Mouse (Mus musculus) stomach, postnatal 0 days (tissue): ENCODE data around the gene C1ra. TPM values are rescaled to one million over a fixed set of nuclear protein-coding genes. Genes with fewer than 3 reads are reported as not detected.
"Not testable (repeated sequence)": the region's sequence is repeated elsewhere in the genome, so short reads cannot be mapped to it uniquely, and the experiment has no call there.

ENCODE experiments used
- ATAC-seq: fragments of 200-750 bp; cut with Nextera tagmentation; 2 replicates; pipeline ENCODE4 v1.8.0; 2017; ENCODE audit not compliant: low FRiP score, low TSS enrichment
- DNase-seq: peaks from one replicate; pipeline ENCODE4 v3.0.0-alpha.2; 2016; ENCODE audit warnings: low spot score
- H3K27ac ChIP-seq: fragments of 300-500 bp; sonication (generic); replicated peaks from 2 replicates; pipeline ENCODE4 v1.5.1; 2014; ENCODE audit warnings: mild to moderate bottlenecking, control low read depth
- H3K27me3 ChIP-seq: fragments of 300-500 bp; sonication (generic); 2 replicates; pipeline ENCODE4 v1.6.1; 2014; ENCODE audit warnings: low read length; ENCODE audit not compliant: control insufficient read depth, insufficient read depth
- H3K36me3 ChIP-seq: fragments of 300-500 bp; sonication (generic); 2 replicates; pipeline ENCODE4 v1.6.1; 2014; ENCODE audit warnings: low read length, mixed read lengths; ENCODE audit not compliant: control insufficient read depth, insufficient read depth
- H3K4me1 ChIP-seq: fragments of 300-500 bp; sonication (generic); replicated peaks from 2 replicates; pipeline ENCODE4 v1.6.1; 2014; ENCODE audit warnings: antibody characterized with exemption; ENCODE audit not compliant: control insufficient read depth, insufficient read depth
- H3K4me2 ChIP-seq: fragments of 300-500 bp; sonication (generic); replicated peaks from 2 replicates; pipeline ENCODE4 v1.6.1; 2014; ENCODE audit warnings: low read depth, mild to moderate bottlenecking, control low read depth, moderate library complexity
- H3K4me3 ChIP-seq: fragments of 300-500 bp; sonication (generic); 2 replicates; pipeline ENCODE4 v1.5.1; 2014; ENCODE audit warnings: low read depth, low read length, control low read depth
- H3K9ac ChIP-seq: fragments of 300-500 bp; sonication (generic); 2 replicates; pipeline ENCODE4 v1.6.1; 2014; ENCODE audit warnings: mild to moderate bottlenecking, low read length, control low read depth, mixed read lengths
- H3K9me3 ChIP-seq: fragments of 300-500 bp; sonication (generic); 2 replicates; pipeline ENCODE4 v1.6.1; 2016; ENCODE audit warnings: low read length; ENCODE audit not compliant: control insufficient read depth
- CTCF ChIP-seq: IDR thresholded peaks from 2 replicates; pipeline ENCODE4 v1.5.1; 2016; ENCODE audit warnings: antibody characterized with exemption, low read depth, mild to moderate bottlenecking, moderate library complexity
- EP300 ChIP-seq: optimal IDR thresholded peaks from 2 replicates; pipeline ENCODE3; 2016; ENCODE audit warnings: antibody characterized with exemption
- WGBS: fragments of 180-500 bp; shearing (Covaris S2); extraction: QIAGEN DNeasy Blood & Tissue Kit; methylation state at CpG from one replicate; pipeline ENCODE4 v1.1.7; 2014; 5-methylcytosine and 5-hydroxymethylcytosine counted together
- polyA plus RNA-seq: library from polyadenylated mRNA; unstranded; fragments of >200 nt; fragmentation: Nextera tagmentation; extraction: Ambion mirVana; gene quantifications from 2 replicates; pipeline ENCODE4 v1.2.1, GENCODE M21; 2015

Gene C1ra
- polyA plus RNA-seq, 1 experiment from 2014 or later, result 15.0 TPM

DNA sequence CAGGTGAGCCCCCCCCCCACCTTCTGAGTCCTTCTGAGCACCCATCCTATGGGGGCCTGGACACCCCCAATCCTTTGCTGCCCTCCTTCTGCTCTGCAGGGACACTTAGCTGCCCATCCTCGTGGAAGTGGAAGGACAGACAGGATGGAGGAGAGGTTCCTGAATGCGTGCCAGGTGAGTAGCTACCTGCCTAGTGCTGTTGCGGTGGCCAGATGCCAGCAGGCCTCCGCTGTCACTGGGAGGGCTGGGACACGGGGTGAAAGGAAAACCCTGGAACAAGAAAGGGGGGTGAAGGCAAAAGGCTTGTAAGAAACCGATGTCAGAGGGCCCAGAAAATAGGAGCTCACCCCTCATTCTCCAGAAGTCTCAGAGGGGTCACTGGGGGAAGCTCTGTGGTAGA lies 5.2 kb upstream of the C1ra start:
- Histone ChIP-seq H3K4me3 (no peak overlapping the region), H3K27me3 (no peaks in the 10 kb centered on the region), H3K9me3 (no peaks in the 10 kb centered on the region), H3K4me1 (no peaks in the 10 kb centered on the region), H3K27ac (no peak overlapping the region), H3K9ac (no peak overlapping the region), H3K4me2 (no peak overlapping the region), H3K36me3 (no peaks in the 10 kb centered on the region)
- no peak for TF ChIP-seq CTCF
- no peak for TF ChIP-seq EP300
- ATAC-seq (no peak), DNase-seq (no peak)
- 74% methylated on average over 6 of the region's 6 CpGs for WGBS

DNA sequence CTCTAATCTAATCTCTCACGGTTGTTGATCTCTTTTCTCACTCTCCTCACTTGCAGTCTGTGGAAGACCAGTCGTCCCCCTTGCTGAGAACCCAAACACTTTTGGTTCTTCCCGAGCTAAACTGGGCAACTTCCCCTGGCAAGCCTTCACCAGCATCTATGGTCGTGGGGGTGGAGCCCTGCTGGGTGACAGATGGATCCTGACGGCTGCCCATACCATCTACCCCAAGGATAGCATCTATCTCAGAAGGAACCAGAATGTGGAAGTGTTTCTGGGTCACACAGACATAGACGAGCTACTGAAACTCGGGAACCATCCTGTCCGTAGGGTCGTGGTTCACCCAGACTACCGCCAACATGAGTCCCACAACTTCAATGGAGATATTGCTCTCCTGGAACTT lies 3.9 kb upstream of the C1ra start:
- Histone ChIP-seq H3K36me3 (no peaks in the 10 kb centered on the region), H3K27ac (no peak overlapping the region), H3K4me1 (no peaks in the 10 kb centered on the region), H3K4me2 (no peak overlapping the region), H3K4me3 (no peak overlapping the region), H3K27me3 (no peaks in the 10 kb centered on the region), H3K9me3 (no peaks in the 10 kb centered on the region), H3K9ac (no peak overlapping the region)
- TF ChIP-seq CTCF (no peak), EP300 (no peak)
- WGBS, result 75% methylated on average over 10 of the region's 10 CpGs
- ATAC-seq (no peak), DNase-seq (no peak)

DNA sequence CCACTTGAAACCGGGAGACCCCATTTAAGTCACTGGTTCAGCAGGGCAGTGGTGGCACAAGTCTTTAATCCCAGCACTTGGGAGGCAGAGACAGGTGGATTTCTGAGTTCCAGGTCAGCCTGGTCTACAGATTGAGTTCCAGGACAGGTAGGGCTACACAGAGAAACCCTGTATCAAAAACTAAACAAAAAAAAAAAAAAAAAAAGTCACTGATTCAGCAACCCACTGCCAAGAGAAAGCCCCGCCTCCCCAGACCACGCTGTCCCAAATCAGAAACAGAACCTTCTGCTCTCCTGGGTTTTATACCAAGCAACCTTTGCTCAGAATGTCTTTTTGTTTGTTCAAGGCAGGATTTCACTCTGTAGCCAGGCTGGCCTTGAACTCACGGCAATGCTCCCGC lies 3.0 kb upstream of the C1ra start:
- H3K4me3 ChIP-seq, DNase-seq, H3K4me1 ChIP-seq, H3K9ac ChIP-seq, H3K9me3 ChIP-seq, ATAC-seq, H3K27me3 ChIP-seq, H3K4me2 ChIP-seq, H3K36me3 ChIP-seq, H3K27ac ChIP-seq: not testable (repeated sequence)
- WGBS, result 83% methylated on average over 5 of the region's 5 CpGs

DNA sequence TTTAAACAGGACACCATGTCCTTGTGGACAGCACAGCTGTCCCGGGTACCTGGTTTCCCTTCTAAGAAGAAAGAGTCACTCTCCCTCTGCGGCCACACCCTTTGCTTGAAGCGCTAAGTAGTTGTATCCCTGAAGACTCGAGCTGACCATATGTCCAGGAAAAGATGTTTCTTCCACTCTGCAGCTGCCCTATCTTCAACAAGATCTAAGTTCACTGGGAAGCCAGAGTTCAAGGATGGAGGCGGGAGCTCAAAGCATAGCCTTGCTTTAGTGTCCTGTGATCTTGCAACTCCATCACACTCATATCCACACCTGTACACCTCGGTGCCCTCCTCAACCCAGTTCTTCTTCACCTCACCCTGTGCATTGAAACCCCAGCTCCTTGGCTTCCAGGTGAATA lies 269 bp upstream of the C1ra start:
- Histone ChIP-seq H3K36me3 (no peaks in the 10 kb centered on the region), H3K27me3 (no peaks in the 10 kb centered on the region), H3K4me3 (no peak overlapping the region), H3K4me2 (no peak overlapping the region), H3K27ac (no peak overlapping the region), H3K9ac (no peak overlapping the region), H3K9me3 (no peaks in the 10 kb centered on the region), H3K4me1 (no peaks in the 10 kb centered on the region)
- TF ChIP-seq EP300 (no peak), CTCF (no peak)
- ATAC-seq (no peak), DNase-seq (no peak)
- 50% methylated on average over 6 of the region's 6 CpGs for WGBS

DNA sequence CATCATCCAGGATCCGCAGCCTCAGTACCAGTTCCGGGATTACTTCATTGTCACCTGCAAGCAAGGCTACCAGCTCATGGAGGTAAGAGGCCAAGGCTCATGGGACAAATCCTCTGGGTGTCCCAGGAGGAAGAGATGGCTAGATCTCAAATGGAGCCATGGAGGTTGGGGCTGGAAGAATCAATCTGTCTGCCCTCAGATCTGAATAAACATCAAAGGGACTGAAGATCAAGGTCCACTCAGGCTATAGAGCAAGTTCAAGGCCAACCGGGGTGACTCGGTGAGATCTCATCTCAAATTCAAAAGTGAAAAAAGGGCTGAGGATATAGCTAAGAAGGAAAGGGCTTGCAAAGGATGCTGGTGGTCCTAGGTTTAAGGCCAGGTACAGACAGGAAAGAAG lies 5.5 kb downstream of the C1ra start:
- not testable (repeated sequence) for H3K9ac ChIP-seq, H3K4me2 ChIP-seq, H3K4me3 ChIP-seq, H3K9me3 ChIP-seq, DNase-seq, H3K27ac ChIP-seq, H3K36me3 ChIP-seq, H3K4me1 ChIP-seq, H3K27me3 ChIP-seq, ATAC-seq
- 90% methylated on average over 2 of the region's 4 CpGs for WGBS

DNA sequence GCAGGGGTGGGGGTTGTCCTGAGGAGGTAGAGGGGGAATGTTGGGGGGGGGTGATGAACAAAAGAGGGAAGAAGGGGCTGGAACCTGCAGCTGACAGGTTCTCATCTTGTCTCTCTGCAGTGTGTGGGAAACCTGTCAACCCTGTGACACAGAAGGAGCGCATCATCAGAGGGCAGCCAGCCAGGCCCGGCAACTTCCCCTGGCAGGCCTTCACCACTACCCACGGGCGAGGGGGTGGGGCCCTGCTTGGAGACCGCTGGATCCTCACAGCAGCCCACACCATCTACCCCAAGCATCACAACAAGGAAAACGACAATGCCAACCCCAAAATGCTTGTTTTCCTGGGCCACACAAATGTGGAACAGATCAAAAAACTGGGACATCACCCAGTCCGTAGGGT lies 9.9 kb downstream of the C1ra start:
- not testable (repeated sequence) for H3K4me3 ChIP-seq, H3K36me3 ChIP-seq, H3K9me3 ChIP-seq, H3K9ac ChIP-seq, H3K4me1 ChIP-seq, ATAC-seq, H3K4me2 ChIP-seq, H3K27me3 ChIP-seq, H3K27ac ChIP-seq, DNase-seq
- 78% methylated on average over 7 of the region's 7 CpGs for WGBS

DNA sequence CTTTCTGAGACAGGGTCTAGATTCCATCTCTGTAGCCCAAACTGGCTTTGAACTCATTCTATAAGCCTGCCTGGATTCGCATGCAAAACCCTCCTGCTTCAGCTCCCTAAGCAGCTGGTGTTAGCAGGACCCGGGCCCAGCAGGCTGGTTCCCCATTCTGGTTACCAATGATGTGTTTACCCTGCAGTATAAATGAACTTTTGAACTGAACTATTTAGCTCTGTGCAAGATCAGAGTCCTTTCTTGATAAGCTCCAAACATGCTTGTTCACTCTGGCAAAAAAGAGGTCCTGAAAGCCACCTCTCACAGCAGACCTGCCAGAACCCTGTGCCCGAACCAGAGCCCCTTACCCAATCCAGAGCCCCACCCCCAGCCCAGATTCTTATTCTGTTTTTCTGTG lies 15.7 kb downstream of the C1ra start:
- TF ChIP-seq CTCF (no peak), EP300 (no peak)
- H3K9ac ChIP-seq, result no peak overlapping the region
- 69% methylated on average over 3 of the region's 3 CpGs for WGBS
- H3K4me1 ChIP-seq, result no peaks in the 10 kb centered on the region
- no peaks in the 10 kb centered on the region for H3K36me3 ChIP-seq
- DNase-seq (no peak), ATAC-seq (no peak)
- no peak overlapping the region for H3K27ac ChIP-seq
- H3K9me3 ChIP-seq, result no peaks in the 10 kb centered on the region
- no peak overlapping the region for H3K4me2 ChIP-seq
- H3K4me3 ChIP-seq, result no peak overlapping the region
- no peaks in the 10 kb centered on the region for H3K27me3 ChIP-seq
